Mouse (Mus musculus): ENCODE data around the gene Nans. TPM values are rescaled to one million over a fixed set of nuclear protein-coding genes. Genes with fewer than 3 reads are reported as not detected.
A peak's percentile ranks its signal among the peaks of the same experiment; 100 is the strongest.

Nans gene
- polyA plus RNA-seq, 1 experiment from 2014 or later = 78.4 TPM

DNA sequence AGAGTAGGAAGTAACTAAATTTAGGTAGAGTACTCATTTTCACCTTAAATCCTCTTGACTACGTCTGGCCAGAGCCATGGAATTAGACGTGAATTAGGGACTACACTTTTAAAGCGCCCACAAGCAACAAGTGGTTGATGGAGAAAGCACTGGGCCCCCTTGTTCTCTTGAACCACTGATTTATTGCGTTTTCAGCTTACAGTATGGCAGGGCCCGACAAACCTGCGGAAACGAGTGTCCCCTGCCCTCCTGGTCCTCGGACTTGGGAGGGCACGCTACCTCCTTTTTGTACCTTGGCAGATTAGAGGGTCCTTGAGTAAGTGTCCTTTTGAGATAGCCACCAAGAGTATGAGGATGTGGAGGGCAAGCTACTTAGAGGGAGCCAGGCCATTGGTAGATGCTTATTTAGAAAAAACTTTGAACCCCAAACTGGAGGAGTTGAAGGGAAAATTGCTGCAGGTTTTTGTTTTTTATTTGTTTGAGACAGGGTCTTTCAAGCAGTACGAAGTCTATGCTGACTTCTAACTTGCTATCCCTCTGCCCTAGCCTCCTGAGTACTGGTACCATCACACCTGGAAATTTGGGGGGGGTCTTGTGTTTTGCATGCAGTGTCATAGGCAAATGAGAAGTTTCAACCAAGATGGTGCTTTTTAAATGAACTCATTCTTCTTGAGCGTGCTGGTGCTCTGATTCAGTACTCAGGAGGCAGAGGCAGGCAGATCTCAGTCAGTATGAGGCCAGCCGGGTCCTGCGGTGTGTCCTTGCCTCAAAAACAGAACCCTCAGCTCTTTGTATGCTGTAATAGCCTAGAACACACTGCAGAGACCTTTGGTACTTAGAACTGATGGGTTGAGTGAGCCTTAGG lies 36.0 kb upstream of the Nans start:
- Histone ChIP-seq H3K27me3 (replicated peaks) (no peaks in the 10 kb centered on the region), H3K4me1 (peaks cover 79% of the 10 kb centered on the region), H3K9me3 (replicated peaks) (no peaks in the 10 kb centered on the region), H3K27ac (peak overlapping the region; percentile 99), H3K36me3 (peaks cover 49% of the 10 kb centered on the region), H3K4me2 (peak overlapping the region; percentile 89), H3K4me3 (peak overlapping the region; percentile 95), H3K9ac (peak overlapping the region; percentile 100)
- no peak for ATAC-seq
- 8% methylated on average over 13 of the region's 13 CpGs for WGBS (ENCODE audit: insufficient replicate concordance)

DNA sequence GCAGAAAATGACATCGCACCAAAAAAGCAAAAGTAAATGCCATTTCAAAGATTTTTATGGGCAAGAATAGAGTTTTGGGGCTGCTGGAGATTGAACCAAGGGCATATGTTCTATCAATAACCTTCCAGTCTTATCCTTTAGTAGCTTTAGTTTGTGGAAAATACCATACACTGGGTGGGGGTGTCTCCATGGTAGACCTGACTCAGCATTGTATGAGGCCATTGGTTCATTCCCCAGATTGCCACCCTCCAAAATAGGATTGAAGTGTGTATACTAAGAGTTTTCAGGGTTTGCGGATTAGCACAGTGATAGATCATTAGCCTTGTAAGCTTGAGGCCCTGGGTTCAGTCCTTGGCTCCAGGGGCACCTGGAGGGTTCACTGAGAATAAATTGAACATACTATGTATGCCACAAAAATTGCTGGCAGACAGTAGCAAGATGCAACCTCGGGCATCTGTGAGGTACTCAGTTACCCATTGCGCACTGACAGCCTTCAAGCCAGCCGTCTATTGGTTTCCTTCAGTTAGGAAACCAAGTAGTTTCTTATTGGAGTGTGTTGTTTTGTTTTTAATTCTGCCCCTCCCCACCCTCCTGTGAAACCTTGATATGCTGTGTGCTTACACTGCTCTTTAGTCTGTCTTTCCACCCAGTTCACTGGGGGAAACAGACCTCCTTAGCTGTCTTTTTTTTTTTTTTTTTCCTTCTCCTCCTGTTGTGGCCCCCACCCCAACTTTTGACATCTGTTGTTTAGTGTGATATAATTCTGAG lies 34.8 kb upstream of the Nans start:
- WGBS (ENCODE audit: insufficient replicate concordance) = 36% methylated on average over 5 of the region's 5 CpGs
- Histone ChIP-seq H3K9ac (peak overlapping the region; percentile 100), H3K36me3 (peaks cover 61% of the 10 kb centered on the region), H3K4me2 (peak overlapping the region; percentile 89), H3K27ac (peak overlapping the region; percentile 99), H3K27me3 (replicated peaks) (no peaks in the 10 kb centered on the region), H3K4me3 (peak overlapping the region; percentile 95), H3K4me1 (peaks cover 79% of the 10 kb centered on the region), H3K9me3 (replicated peaks) (no peaks in the 10 kb centered on the region)
- 0 out of 2 replicates have a peak, but pooled peaks have one; percentile 10 for ATAC-seq

DNA sequence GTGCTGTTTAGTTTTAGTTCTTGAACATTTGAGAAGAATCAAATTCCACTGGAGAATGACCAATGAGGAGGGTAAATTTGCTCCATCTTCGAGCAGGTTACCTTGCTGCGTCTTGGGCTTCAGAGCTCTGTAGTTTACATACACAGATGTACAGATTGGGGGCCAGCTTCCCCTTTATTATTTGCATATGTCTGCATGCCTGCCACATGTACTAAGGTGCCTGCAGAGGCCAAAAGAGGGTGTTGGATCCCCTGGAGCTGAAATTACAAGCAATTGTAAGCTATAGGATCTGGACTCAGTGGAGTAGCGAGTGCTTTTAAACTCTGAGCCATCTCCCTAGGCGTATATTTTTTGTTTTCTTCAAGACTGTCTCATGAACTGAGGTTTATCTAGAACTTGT lies 32.3 kb upstream of the Nans start:
- Histone ChIP-seq H3K4me3 (peak overlapping the region; percentile 95), H3K4me2 (peak overlapping the region; percentile 89), H3K36me3 (peaks cover 86% of the 10 kb centered on the region), H3K27ac (peak overlapping the region; percentile 99), H3K9ac (peak overlapping the region; percentile 100), H3K27me3 (replicated peaks) (no peaks in the 10 kb centered on the region), H3K4me1 (peaks cover 88% of the 10 kb centered on the region), H3K9me3 (replicated peaks) (no peaks in the 10 kb centered on the region)
- no peak for ATAC-seq
- 63% methylated on average over 4 of the region's 4 CpGs for WGBS (ENCODE audit: insufficient replicate concordance)

DNA sequence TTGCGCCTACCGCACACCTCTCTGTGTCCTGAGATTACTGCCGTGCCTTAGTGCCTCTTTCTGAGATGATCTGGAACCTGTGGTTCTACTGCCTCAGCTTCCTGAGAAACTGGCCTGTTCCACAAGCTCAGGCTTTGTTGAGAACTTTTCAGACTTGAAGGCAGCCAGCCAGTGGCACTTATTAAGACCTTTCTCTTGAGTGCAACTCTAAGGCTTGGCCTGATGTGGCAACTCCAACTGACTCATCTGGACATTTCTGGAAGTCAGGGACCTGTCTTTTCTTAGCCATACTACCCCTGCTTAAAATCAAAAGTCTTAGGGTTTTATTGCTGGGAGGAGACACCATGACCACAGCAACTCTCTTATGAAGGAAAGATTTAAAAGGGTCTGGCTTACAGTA lies 31.9 kb upstream of the Nans start:
- 67% methylated on average over 3 of the region's 3 CpGs for WGBS (ENCODE audit: insufficient replicate concordance)
- no peaks in the 10 kb centered on the region for H3K9me3 ChIP-seq (replicated peaks)
- H3K9ac ChIP-seq = peak overlapping the region; percentile 100
- peak overlapping the region; percentile 99 for H3K27ac ChIP-seq
- peaks cover 86% of the 10 kb centered on the region for H3K36me3 ChIP-seq
- peak overlapping the region; percentile 95 for H3K4me3 ChIP-seq
- peaks cover 91% of the 10 kb centered on the region for H3K4me1 ChIP-seq
- H3K4me2 ChIP-seq = peak overlapping the region; percentile 89
- no peak for ATAC-seq
- no peaks in the 10 kb centered on the region for H3K27me3 ChIP-seq (replicated peaks)

DNA sequence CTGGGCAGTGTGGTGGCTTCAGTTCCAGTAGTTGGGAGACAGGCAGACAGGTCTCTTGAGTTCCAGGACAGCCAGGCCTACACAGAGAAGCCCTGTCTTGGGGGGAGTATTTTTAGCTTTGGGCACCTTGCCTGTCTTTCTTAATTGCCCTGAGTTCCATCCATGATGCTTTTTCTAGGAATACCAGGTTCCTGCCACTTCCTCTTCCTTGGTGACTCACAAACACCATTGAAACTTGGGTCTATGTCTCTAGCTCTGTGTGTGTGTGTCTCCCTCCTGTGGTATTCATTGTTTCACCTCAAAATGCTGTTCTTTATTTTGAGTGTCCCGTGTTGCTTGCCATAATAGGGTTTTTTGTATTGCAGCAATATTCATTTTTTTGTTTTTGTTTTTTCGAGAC lies 30.6 kb upstream of the Nans start:
- Histone ChIP-seq H3K9me3 (replicated peaks) (no peaks in the 10 kb centered on the region), H3K27ac (peak overlapping the region; percentile 99), H3K36me3 (peaks cover 88% of the 10 kb centered on the region), H3K4me1 (peaks cover 87% of the 10 kb centered on the region), H3K9ac (peak overlapping the region; percentile 28; the same call in 1 of the 2 replicates), H3K4me2 (peak overlapping the region; percentile 89), H3K27me3 (replicated peaks) (no peaks in the 10 kb centered on the region), H3K4me3 (0 out of 2 replicates have a peak overlapping the region, but pooled peaks have one; percentile 1)
- WGBS (ENCODE audit: insufficient replicate concordance) = 85% methylated on average over 2 of the region's 2 CpGs
- ATAC-seq = no peak

DNA sequence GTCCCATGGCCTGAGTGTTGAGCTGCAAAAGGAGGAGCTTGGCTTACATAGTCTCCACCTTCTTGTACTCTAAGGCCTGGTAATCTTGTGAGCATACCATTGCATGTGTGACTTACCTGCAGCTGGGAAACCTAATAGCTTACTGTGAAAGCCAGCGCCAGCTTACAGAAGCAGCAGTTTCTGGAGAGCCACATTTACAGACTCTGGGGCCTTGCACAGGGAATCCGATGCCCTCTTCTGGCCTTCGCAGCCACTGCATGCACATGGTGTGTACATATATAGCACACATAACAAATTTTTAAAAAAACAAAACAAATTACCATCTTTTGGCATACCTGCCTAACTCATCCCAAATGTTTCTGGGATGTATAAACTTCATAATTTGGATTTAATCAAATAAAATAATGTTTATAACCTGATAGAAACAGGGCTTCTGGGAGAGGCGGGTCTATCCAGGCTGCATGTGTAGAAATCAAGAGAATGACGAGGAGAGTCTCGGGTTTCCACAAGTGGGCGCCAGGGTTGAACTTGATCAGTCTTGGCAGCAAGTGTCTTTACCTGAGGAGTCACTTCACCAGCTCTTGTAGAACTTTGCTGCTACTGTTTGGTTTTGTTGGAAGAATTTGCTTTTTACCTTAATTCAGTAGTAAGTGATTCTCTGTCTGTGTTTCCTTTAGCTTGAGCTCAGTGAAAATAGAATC lies 25.8 kb upstream of the Nans start:
- peak; percentile 63 for ATAC-seq

DNA sequence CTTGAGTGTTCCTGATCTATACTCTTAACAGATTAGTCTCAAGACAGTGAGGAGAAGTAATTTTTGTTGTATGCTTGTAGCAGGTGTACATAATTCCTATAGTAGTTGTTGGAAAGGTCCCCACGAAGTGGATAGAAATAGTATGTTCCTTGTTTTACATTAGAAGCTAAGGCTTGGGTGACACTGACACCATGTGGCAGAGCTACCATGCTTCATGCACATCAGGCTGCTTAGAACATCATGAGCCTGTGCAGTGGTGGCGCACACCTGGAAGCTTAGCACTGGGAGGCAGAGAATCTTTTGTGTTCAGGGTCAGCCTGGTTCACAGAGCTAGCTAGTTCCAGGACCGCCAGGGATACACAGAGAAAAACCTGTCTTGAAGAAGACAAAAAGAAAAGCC lies 23.3 kb upstream of the Nans start:
- no peaks in the 10 kb centered on the region for H3K9me3 ChIP-seq (replicated peaks)
- H3K4me3 ChIP-seq = no peak overlapping the region
- peaks cover 29% of the 10 kb centered on the region for H3K4me1 ChIP-seq
- no peak for ATAC-seq
- H3K9ac ChIP-seq = no peak overlapping the region
- no peaks in the 10 kb centered on the region for H3K27me3 ChIP-seq (replicated peaks)
- peaks cover 100% of the 10 kb centered on the region for H3K36me3 ChIP-seq
- WGBS (ENCODE audit: insufficient replicate concordance) = 89% methylated on average over 3 of the region's 3 CpGs
- no peak overlapping the region for H3K4me2 ChIP-seq
- H3K27ac ChIP-seq = no peak overlapping the region

More for the DNA sequence above, 25.8 kb upstream of the Nans start:
- peaks cover 53% of the 10 kb centered on the region for H3K4me1 ChIP-seq
- WGBS (ENCODE audit: insufficient replicate concordance) = 83% methylated on average over 7 of the region's 7 CpGs
- H3K9ac ChIP-seq = no peak overlapping the region
- H3K36me3 ChIP-seq = peaks cover 100% of the 10 kb centered on the region
- H3K4me2 ChIP-seq = no peak overlapping the region
- H3K9me3 ChIP-seq (replicated peaks) = no peaks in the 10 kb centered on the region
- peak overlapping the region; percentile 28; the same call in 1 of the 2 replicates for H3K27ac ChIP-seq
- no peaks in the 10 kb centered on the region for H3K27me3 ChIP-seq (replicated peaks)
- H3K4me3 ChIP-seq = no peak overlapping the region

DNA sequence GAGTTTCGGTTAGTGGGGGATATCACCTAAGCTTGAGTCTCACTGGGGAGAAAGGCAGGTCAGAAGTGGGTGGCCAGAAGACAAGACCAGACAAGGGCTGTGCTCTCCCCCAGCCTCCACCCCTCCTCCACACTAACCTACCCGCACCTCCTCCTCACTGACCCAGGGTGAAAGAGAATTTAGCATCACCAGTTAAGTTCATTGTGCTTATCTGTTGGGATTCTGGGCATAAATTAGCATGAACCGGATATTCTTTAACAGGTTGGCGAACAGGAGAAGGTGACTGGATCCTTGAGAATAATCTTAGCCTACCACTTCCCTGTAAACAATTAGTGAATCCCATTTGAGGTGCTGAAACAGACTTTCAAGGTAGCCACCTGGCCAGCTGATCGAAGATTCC lies 13.9 kb upstream of the Nans start:
- 92% methylated on average over 5 of the region's 5 CpGs for WGBS (ENCODE audit: insufficient replicate concordance)
- Histone ChIP-seq H3K9me3 (replicated peaks) (no peaks in the 10 kb centered on the region), H3K4me2 (no peak overlapping the region), H3K4me1 (no peaks in the 10 kb centered on the region), H3K4me3 (no peak overlapping the region), H3K9ac (no peak overlapping the region), H3K27me3 (replicated peaks) (no peaks in the 10 kb centered on the region), H3K36me3 (peaks cover 96% of the 10 kb centered on the region), H3K27ac (peak overlapping the region; percentile 47; the same call in 1 of the 2 replicates)
- no peak for ATAC-seq

DNA sequence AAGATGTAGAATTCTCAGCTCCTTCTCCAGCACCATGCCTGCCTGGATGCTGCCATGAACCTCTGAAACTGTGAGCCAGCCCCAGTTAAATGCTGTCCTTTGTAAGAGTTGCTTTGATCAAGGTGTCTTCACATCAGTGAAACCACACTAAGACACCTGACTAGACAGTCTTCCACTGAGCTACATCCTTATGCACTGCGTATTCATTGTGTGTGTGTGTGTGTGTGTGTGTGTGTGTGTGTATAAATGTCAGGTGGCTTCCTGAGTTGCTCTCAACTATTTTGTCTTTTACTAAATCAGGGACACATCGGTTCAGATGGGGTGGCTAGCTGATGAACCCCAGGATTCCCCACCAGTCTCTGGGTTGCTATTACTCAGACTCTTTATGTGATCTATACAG lies 10.0 kb upstream of the Nans start:
- WGBS (ENCODE audit: insufficient replicate concordance) = 94% methylated on average over 2 of the region's 2 CpGs
- peaks cover 5% of the 10 kb centered on the region for H3K4me1 ChIP-seq
- H3K27ac ChIP-seq = no peak overlapping the region; the same call in 1 of the 2 replicates
- H3K9me3 ChIP-seq (replicated peaks) = no peaks in the 10 kb centered on the region
- H3K4me2 ChIP-seq = no peak overlapping the region
- H3K4me3 ChIP-seq = no peak overlapping the region
- H3K36me3 ChIP-seq = peaks cover 56% of the 10 kb centered on the region
- no peak for ATAC-seq
- H3K9ac ChIP-seq = no peak overlapping the region
- no peaks in the 10 kb centered on the region for H3K27me3 ChIP-seq (replicated peaks)

DNA sequence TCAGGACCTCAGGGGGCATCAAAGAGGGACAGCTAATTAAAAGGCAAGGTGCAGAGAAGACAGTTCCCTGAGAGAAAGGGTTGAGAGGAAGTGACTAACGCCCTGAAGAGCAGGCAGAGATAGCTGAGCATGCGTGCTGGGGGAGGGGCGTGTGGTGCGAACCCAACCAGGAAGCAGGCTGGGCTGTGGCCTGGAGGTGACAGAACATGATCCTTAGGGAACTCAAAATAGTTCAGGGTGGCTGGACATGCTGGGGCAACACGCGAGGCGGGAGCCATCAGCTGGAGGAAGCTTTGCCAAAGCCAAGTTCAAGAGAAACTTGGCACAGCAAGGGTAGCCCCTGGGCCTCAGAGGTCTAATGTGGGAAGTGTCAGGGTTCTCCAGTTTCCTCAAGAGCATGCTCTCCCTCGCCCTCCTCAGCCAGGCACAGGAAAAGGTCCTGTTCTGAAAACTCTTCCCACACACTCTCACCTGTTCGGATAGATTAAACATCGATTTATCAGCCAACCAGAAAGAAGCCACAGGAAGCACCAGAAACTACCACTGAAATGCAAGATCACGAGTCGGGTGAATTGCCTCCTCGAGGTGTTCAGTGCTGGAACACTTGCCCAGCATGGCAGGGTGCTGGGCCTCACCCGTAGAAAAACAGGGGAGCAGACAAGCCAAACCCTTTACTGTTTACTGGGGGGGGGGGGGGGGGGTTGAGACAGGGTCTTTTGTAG lies 3.2 kb upstream of the Nans start:
- H3K36me3 ChIP-seq = no peaks in the 10 kb centered on the region
- peaks cover 57% of the 10 kb centered on the region for H3K4me1 ChIP-seq
- 18% methylated on average over 14 of the region's 14 CpGs for WGBS (ENCODE audit: insufficient replicate concordance)
- no peaks in the 10 kb centered on the region for H3K27me3 ChIP-seq (replicated peaks)
- no peak overlapping the region; the same call in 1 of the 2 replicates for H3K4me3 ChIP-seq
- peak overlapping the region; percentile 49 for H3K4me2 ChIP-seq
- ATAC-seq = peak; percentile 43
- H3K27ac ChIP-seq = peak overlapping the region; percentile 69
- no peaks in the 10 kb centered on the region for H3K9me3 ChIP-seq (replicated peaks)
- H3K9ac ChIP-seq = peak overlapping the region; percentile 57

DNA sequence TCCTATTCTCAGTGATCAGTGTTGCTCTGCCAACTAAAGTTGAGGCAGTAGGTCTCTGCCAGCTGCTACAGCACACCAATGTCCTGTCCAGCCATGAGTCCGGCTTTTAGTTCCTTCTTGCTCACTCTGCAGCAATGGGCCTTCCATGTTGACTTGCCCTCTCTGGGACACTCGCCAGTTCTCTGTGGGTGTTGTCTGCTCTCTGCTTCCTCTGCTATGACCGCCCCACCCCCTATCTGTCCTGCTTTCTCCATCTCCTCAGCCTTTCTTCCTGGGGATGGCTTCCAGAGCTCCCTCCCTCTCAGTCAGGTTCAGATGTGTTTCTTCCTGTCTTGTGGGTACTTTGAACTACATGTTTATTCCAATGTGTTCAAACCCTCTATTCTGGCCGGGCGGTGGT lies 1.7 kb upstream of the Nans start:
- 77% methylated on average over 5 of the region's 5 CpGs for WGBS (ENCODE audit: insufficient replicate concordance)
- H3K9me3 ChIP-seq (replicated peaks) = no peaks in the 10 kb centered on the region
- no peak for ATAC-seq
- no peak overlapping the region for H3K4me2 ChIP-seq
- H3K27ac ChIP-seq = peak overlapping the region; percentile 31; the same call in 1 of the 2 replicates
- peaks cover 14% of the 10 kb centered on the region for H3K36me3 ChIP-seq
- H3K9ac ChIP-seq = no peak overlapping the region
- H3K4me3 ChIP-seq = no peak overlapping the region
- H3K27me3 ChIP-seq (replicated peaks) = no peaks in the 10 kb centered on the region
- H3K4me1 ChIP-seq = peaks cover 63% of the 10 kb centered on the region
